Mouse (Mus musculus): ENCODE measurements around the gene Insm2.

The Insm2 gene

GRCm38 (mm10) chr12:55607902-55608301, 8.7 kb downstream of the Insm2 start:
- no peak for DNase-seq

- no peak for DNase-seq
These were observed 11.6 kb downstream of the Insm2 start for GRCm38 (mm10) chr12:55610812-55611211.

- no peak for DNase-seq
These were observed 21.1 kb downstream of the Insm2 start for GRCm38 (mm10) chr12:55620321-55620720.

- DNase-seq, result no peak
These were observed 23.5 kb downstream of the Insm2 start for GRCm38 (mm10) chr12:55622615-55623245.

- DNase-seq, result no peak
These were observed 24.0 kb downstream of the Insm2 start for GRCm38 (mm10) chr12:55623254-55623653.

- no peak for DNase-seq
These were observed 27.5 kb downstream of the Insm2 start for GRCm38 (mm10) chr12:55626711-55627110.

GRCm38 (mm10) chr12:55648011-55648525, 48.8 kb downstream of the Insm2 start:
- no peak for DNase-seq
